Mouse (Mus musculus) heart, adult 2 months (tissue): Measurements from ENCODE around the gene Borcs6.

Source experiments
- CTCF ChIP-seq: fragments of 200-600 bp; IDR thresholded peaks from 2 replicates; pipeline ENCODE4 v1.8.1; 2022; ENCODE audit warnings: antibody characterized with exemption, mild to moderate bottlenecking, moderate library complexity
- EP300 ChIP-seq: fragments of 200-500 bp; IDR thresholded peaks from 2 replicates; pipeline ENCODE4 v1.6.1; 2011; ENCODE audit warnings: low read depth, low read length, control low read depth; ENCODE audit not compliant: insufficient read depth
- POLR2A ChIP-seq: fragments of 200-500 bp; IDR thresholded peaks from 2 replicates; pipeline ENCODE4 v1.6.1; 2011; ENCODE audit warnings: mild to moderate bottlenecking, low read depth, low read length, control low read depth; ENCODE audit not compliant: insufficient read depth

- TF ChIP-seq CTCF (no peak), POLR2A (no peak), EP300 (no peak)
Measured at GRCm38 (mm10) chr11:69060448-69061254, 1.1 kb downstream of the Borcs6 start.
